Mouse (Mus musculus) limb, embryonic 15.5 days (tissue): ENCODE results near the gene Arl6ip5. TPM values are rescaled to one million over a fixed set of nuclear protein-coding genes. Genes with fewer than 3 reads are reported as not detected.

Source experiments
- ATAC-seq: fragments of 200-750 bp; cut with Nextera tagmentation; 2 replicates; pipeline ENCODE4 v1.8.0; 2017; ENCODE audit warnings: low read depth, moderate TSS enrichment; ENCODE audit not compliant: insufficient number of reproducible peaks, low FRiP score, low TSS enrichment
- H3K27ac ChIP-seq: fragments of 300-500 bp; sonication (generic); 2 replicates; pipeline ENCODE4 v1.5.1; 2015; ENCODE audit warnings: moderate library complexity, mild to moderate bottlenecking, inconsistent platforms
- H3K27me3 ChIP-seq: fragments of 300-500 bp; sonication (generic); 2 replicates; pipeline ENCODE4 v1.6.1; 2015; ENCODE audit warnings: inconsistent platforms
- H3K36me3 ChIP-seq: fragments of 300-500 bp; sonication (generic); 2 replicates; pipeline ENCODE4 v1.6.1; 2015; ENCODE audit warnings: inconsistent platforms
- H3K4me1 ChIP-seq: fragments of 300-500 bp; sonication (generic); 2 replicates; pipeline ENCODE4 v1.6.1; 2015; ENCODE audit warnings: inconsistent platforms
- H3K4me2 ChIP-seq: fragments of 300-500 bp; sonication (generic); 2 replicates; pipeline ENCODE4 v1.6.1; 2015; ENCODE audit warnings: mild to moderate bottlenecking, inconsistent platforms
- H3K4me3 ChIP-seq: fragments of 300-500 bp; sonication (generic); 2 replicates; pipeline ENCODE4 v1.5.1; 2015; ENCODE audit warnings: mild to moderate bottlenecking, inconsistent platforms
- H3K9ac ChIP-seq: fragments of 300-500 bp; sonication (generic); 2 replicates; pipeline ENCODE4 v1.6.1; 2015; ENCODE audit warnings: inconsistent platforms
- H3K9me3 ChIP-seq: fragments of 300-500 bp; sonication (generic); 2 replicates; pipeline ENCODE4 v1.6.1; 2016; ENCODE audit warnings: inconsistent platforms
- WGBS: fragments of 180-500 bp; shearing (Covaris S2); methylation state at CpG from one replicate; pipeline ENCODE4 v1.1.7; 2015; 5-methylcytosine and 5-hydroxymethylcytosine counted together
- polyA plus RNA-seq: library from polyadenylated mRNA; unstranded; fragments of >200 nt; fragmentation: Nextera tagmentation; extraction: Ambion mirVana; gene quantifications from 2 replicates; pipeline ENCODE4 v1.2.1, GENCODE M21; 2015

The Arl6ip5 gene
- polyA plus RNA-seq, 1 experiment from 2014 or later = 85.2 TPM

- Histone ChIP-seq H3K27ac (no peak overlapping the region), H3K9ac (no peak overlapping the region), H3K36me3 (no peaks in the 10 kb centered on the region), H3K27me3 (peaks cover 7% of the 10 kb centered on the region; the same call in 1 of the 2 replicates), H3K4me1 (peaks cover 26% of the 10 kb centered on the region), H3K4me3 (no peak overlapping the region), H3K9me3 (no peaks in the 10 kb centered on the region), H3K4me2 (no peak overlapping the region)
- WGBS = 30% methylated on average over 4 of the region's 4 CpGs
- no peak for ATAC-seq
Observed at GRCm38 (mm10) chr6:97276366-97276765, 65.9 kb downstream of the Arl6ip5 start.

- Histone ChIP-seq H3K4me2 (no peak overlapping the region), H3K27ac (no peak overlapping the region), H3K36me3 (no peaks in the 10 kb centered on the region), H3K4me1 (peaks cover 26% of the 10 kb centered on the region), H3K27me3 (peaks cover 7% of the 10 kb centered on the region; the same call in 1 of the 2 replicates), H3K9me3 (no peaks in the 10 kb centered on the region), H3K9ac (no peak overlapping the region), H3K4me3 (no peak overlapping the region)
- WGBS = 63% methylated on average over 5 of the region's 5 CpGs
- ATAC-seq = no peak
Observed at GRCm38 (mm10) chr6:97276890-97277497, 66.5 kb downstream of the Arl6ip5 start.

GRCm38 (mm10) chr6:97278014-97278787 is 67.7 kb downstream of the Arl6ip5 start:
- peak overlapping the region; percentile 28 for H3K4me3 ChIP-seq
- peaks cover 26% of the 10 kb centered on the region for H3K4me1 ChIP-seq
- H3K4me2 ChIP-seq = peak overlapping the region; percentile 58
- WGBS = 5% methylated on average over 19 of the region's 19 CpGs
- no peaks in the 10 kb centered on the region for H3K36me3 ChIP-seq
- H3K27ac ChIP-seq = no peak overlapping the region
- no peaks in the 10 kb centered on the region for H3K9me3 ChIP-seq
- H3K9ac ChIP-seq = peak overlapping the region; percentile 27; the same call in 1 of the 2 replicates
- H3K27me3 ChIP-seq = peaks cover 7% of the 10 kb centered on the region; the same call in 1 of the 2 replicates
- ATAC-seq = peak; percentile 69; the same call in 1 of the 2 replicates

- Histone ChIP-seq H3K27me3 (peaks cover 7% of the 10 kb centered on the region; the same call in 1 of the 2 replicates), H3K36me3 (no peaks in the 10 kb centered on the region), H3K9ac (no peak overlapping the region), H3K27ac (no peak overlapping the region), H3K4me3 (no peak overlapping the region), H3K4me2 (no peak overlapping the region), H3K4me1 (peaks cover 26% of the 10 kb centered on the region), H3K9me3 (no peaks in the 10 kb centered on the region)
- WGBS = 46% methylated on average over 6 of the region's 6 CpGs
- ATAC-seq = no peak
Observed at GRCm38 (mm10) chr6:97278878-97279277, 68.4 kb downstream of the Arl6ip5 start.

Other genes starting within 250 kb of the Arl6ip5 start
- gene Fam19a4, start 150.3 kb upstream of the Arl6ip5 start, polyA plus RNA-seq = 0.22 and 0.27 TPM in 2 replicates
- gene Eogt, start 61.5 kb upstream of the Arl6ip5 start, polyA plus RNA-seq = 14.9 TPM in 2 replicates
- gene Tmf1, start 31.6 kb upstream of the Arl6ip5 start, polyA plus RNA-seq = 38.5 and 40.3 TPM in 2 replicates
- 77.0 and 81.4 TPM in 2 replicates for gene Uba3, start 5.0 kb upstream of the Arl6ip5 start, polyA plus RNA-seq
- 7.2 and 17.3 TPM in 2 replicates for gene Lmod3, start 42.1 kb downstream of the Arl6ip5 start, polyA plus RNA-seq